Mouse (Mus musculus) megakaryocyte-erythroid progenitor cell, adult 5-6 weeks (primary cell): ENCODE data around the gene Gas2l3. TPM values are rescaled to one million over a fixed set of nuclear protein-coding genes. Genes with fewer than 3 reads are reported as not detected.
A peak's percentile ranks its signal among the peaks of the same experiment; 100 is the strongest.

Experiments used
- ATAC-seq: replicated peaks from 2 replicates; pipeline ENCODE4 v1.8.0; 2016; ENCODE audit warnings: mild to moderate bottlenecking, inconsistent platforms; ENCODE audit not compliant: severe bottlenecking, poor library complexity, low FRiP score, low TSS enrichment
- total RNA-seq, 2 experiments: library from RNA; stranded (forward) in 1 of 2; stranded (reverse) in 1 of 2; fragments of 200-1000, 215-1000 nt in 1 of 2; fragments of >200 nt in 1 of 2; fragmentation: Nextera tagmentation in 1 of 2; gene quantifications; 2 replicates each; pipeline ENCODE4 v1.2.3; 2014 to 2017

The Gas2l3 gene
- total RNA-seq, 2 experiments from 2014 or later = 4.9 to 8.5 TPM

DNA sequence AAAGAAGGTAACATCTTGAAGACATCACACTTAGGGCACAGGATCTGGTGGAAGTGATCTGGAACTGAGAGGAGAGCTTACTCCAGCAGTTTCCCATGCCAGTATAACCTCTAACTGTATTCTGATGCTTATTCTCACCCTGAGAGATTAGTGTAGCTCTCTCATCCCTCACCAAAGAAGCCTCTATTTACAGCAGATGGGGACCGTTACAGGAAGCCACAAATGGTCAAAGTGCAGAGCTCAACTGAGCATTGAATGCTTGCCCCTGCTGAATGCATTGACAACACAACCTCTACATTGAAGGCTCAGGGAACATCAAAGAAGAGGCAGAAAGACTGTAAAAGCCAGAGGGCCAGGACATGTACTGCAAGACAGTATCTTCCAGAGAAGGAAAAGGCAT, 36.2 kb downstream of the Gas2l3 start:
- no peak for ATAC-seq

DNA sequence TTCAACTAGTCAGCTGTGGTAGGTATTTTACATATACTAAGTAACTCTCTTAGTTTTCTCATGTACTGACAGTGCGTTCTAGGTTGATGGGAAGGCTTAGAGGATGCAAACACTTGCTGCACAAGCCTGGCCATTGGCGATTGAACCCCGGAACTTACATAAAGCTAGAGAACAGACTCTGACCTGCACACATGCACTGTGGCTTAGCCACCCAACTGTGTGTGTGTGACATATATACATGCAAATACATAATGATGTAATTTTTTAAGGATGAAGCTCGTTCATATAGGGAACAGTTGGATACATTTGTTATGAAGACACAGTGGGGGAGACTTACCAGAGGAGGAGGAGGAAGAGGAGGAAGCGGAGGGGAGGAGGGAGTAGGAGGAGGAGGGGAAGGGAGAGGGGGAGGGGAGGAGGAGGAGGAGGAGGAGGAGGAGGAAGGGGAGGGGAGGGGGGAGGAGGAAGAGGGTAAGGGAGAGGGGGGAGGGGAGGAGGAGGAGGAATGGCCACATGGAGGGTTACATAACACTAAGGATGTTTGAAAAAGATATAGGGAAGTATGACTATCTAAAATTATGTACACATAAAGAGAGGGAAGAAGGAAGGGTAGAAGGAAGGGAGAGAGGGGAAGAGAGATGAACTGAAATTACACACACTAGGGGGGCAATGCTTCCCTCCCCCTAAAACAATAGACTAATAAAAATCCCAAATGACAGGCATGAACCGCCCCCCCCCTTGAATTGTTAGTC, 36.9 kb downstream of the Gas2l3 start:
- ATAC-seq = no peak

DNA sequence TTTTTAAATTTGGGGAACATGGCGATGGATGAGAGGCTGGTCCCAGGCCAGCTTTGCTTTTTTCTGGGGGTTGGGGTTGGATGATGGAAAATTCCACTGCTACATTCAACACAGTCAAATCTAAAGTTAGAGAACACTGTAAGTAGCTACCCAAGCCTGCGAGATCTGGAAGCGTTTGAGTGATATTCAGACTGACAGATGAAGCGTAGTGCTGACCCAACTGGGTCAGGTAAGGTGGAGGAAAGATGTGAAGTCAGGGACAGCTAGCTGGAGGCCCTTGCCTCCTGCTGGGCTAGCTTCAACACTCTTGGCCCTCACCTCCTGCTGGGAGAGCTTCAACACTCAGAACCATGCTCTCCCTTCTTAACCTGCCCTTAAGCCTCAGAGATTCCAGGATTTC, 38.8 kb downstream of the Gas2l3 start:
- ATAC-seq = no peak

- no peak for ATAC-seq
Observed at GRCm38 (mm10) chr10:89400674-89401336, 43.0 kb downstream of the Gas2l3 start.

DNA sequence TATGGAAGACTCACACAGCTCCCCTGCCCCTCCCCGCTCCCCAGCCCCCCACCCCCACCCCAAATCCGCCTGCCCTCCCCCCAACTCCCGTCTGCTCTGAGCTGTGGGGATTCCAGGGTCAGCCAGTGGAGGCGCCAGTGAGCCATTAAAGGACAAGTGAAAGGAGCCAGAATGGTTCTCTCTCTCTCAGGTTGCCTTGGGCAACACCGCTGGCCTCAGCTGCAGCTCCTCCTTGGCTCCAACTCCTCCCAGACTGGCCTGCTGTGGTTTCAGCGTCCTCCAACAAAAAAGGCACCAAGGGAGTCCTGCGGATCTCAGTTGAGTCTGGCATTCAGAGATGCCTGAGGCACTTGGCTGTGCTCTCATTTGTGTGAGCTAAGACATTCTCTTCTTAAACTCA, 47.9 kb downstream of the Gas2l3 start:
- ATAC-seq = peak; percentile 96

- ATAC-seq = 0 out of 2 replicates have a peak, but pooled peaks have one; percentile 20
Observed at GRCm38 (mm10) chr10:89395321-89395720, 48.4 kb downstream of the Gas2l3 start.

DNA sequence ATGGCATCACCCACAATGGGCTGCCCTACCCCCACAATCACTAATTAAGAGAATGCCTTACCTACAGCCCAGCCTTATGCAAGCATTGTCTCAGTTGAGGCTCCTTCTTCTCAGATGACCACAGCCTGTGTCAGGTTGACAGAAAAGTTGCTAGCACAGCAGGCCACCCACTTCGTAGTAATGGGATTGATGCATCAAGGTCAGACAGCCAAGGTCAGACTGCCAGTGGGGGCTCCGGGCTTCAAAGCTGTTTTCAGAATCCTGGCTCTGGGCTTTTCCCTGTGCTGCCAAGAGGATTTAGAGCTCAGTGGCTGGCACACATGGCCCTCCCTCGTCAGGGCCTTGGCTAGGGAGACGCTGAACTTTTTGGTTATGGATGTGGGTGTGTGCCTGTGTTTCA, 51.1 kb downstream of the Gas2l3 start:
- ATAC-seq = no peak

DNA sequence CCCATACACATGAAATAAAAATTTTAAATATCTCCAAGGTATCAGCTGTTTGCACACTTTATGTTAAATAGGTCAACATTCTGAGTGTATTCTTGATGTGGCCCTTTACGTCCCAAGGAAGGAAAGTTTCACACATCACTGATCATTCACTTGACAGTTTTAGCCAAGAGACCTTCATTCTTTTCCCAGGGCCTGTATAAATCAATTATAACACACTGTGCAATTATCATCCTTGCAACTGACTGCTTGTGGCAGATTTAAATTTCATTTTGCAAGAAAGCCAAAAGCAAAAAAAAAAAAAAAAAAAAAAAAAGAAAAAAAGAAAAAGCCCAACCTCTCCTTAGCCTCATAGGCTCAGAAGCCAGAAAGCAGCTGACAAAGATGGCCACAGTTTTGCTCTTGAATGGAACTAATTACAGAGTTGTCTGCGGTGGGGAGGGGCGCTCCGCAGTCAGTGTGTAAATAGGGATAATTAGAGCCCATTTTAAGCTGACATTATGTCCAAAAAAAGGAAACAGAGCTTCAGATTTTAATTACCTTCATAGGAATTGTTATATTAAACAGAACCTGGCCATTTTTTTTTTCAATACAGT, 52.1 kb downstream of the Gas2l3 start:
- no peak for ATAC-seq

DNA sequence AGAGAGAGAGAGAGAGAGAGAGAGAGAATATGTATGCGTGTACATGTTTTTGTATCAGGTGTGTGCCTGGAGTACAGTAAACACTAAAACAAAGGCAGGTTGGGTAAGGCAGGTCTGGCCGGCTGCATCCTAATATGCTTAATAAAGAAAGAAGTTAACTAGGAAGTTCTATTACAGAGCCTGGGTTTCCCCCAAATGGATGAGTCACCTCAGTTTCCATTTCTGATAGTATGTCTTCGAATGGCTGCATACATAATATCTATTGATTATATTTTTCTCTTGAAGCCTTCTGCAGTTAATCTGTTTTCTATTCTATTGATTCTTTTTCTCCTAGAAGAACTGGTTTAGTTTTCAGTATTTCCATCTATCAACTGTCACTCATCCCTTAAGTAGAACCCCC, 57.3 kb downstream of the Gas2l3 start:
- no peak for ATAC-seq

DNA sequence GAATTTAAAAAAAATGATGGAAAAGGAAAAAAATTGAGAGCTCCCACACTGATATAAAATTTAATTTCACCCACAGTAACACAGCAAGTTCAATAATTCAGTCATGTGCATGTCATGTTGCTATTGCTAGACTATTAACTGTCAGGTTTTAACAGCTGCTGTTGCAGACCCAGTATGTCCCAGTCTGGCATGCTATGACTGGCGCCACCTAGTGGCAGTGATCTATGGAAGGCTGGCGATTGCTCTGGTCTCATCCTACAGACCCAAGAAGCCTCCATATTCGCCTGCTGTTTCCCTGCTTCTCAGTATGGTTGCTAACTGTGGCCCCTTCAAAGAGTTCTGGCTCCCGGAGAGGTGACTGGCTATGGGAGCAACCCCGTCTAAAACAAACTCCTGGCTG, 60.3 kb downstream of the Gas2l3 start:
- peak; percentile 97 for ATAC-seq

DNA sequence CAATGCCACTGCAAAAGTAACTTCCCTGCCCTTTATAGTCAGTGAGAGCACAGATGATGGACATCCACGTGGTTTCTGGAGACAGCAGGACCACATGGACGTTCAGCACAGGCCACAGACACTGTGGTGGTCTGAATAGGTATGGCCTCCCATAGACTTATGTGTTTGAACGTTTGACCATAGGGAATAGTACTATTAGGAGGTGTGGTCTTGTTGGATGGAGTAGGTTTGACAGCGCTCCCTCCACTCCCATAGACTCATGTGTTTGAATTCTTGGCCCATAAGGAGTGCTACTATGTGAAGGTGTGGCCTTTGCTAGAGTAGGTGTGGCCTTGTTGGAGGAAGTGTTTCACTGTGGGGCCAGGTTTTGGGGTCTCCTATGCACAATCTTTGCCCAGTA, 66.0 kb downstream of the Gas2l3 start:
- no peak for ATAC-seq

DNA sequence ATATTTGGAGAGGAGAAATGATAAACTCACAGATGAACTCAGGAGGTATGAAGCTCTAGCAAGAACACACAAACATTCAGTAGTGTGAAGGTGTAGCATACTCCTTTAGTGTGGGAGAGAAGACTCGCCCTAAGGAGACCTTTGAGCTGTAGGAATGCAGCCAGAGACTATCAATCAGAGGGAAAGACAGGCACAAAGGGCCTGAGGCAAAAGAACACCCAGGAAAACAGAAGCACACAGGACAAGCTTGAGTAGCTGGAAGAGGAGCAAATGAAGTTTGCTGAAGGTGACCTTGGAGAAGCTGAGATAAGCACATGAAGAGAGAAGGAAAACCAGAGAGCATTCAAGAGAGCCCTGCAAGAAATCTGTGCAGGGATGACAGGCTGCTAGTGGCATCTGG, 73.7 kb downstream of the Gas2l3 start:
- no peak for ATAC-seq

GRCm38 (mm10) chr10:89358933-89359332, 84.8 kb downstream of the Gas2l3 start:
- ATAC-seq = no peak

Other genes with a start within 250 kb of the Gas2l3 start
- not detected in 2 replicates for gene Ano4, start 99.2 kb downstream of the Gas2l3 start, total RNA-seq (2014; fragmentation: Nextera tagmentation)
- not detected in 2 replicates for gene Ano4, start 99.2 kb downstream of the Gas2l3 start, total RNA-seq (2017)
- not detected in 2 replicates for gene Nr1h4, start 89.6 kb upstream of the Gas2l3 start, total RNA-seq (2014; fragmentation: Nextera tagmentation)
- gene Nr1h4, start 89.6 kb upstream of the Gas2l3 start, total RNA-seq (2017) = not detected in 2 replicates
- gene Slc17a8, start 177.3 kb upstream of the Gas2l3 start, total RNA-seq (2014; fragmentation: Nextera tagmentation) = 0.13 TPM in 1 of 2 replicates, not detected in the other
- 0.19 TPM in 1 of 2 replicates, not detected in the other for gene Slc17a8, start 177.3 kb upstream of the Gas2l3 start, total RNA-seq (2017)
- 34.0 and 50.8 TPM in 2 replicates for gene Scyl2, start 242.3 kb upstream of the Gas2l3 start, total RNA-seq (2014; fragmentation: Nextera tagmentation)
- 45.7 and 52.7 TPM in 2 replicates for gene Scyl2, start 242.3 kb upstream of the Gas2l3 start, total RNA-seq (2017)